ENCODE assay signal across 23 mouse cellular contexts in the genomic region with DNA sequence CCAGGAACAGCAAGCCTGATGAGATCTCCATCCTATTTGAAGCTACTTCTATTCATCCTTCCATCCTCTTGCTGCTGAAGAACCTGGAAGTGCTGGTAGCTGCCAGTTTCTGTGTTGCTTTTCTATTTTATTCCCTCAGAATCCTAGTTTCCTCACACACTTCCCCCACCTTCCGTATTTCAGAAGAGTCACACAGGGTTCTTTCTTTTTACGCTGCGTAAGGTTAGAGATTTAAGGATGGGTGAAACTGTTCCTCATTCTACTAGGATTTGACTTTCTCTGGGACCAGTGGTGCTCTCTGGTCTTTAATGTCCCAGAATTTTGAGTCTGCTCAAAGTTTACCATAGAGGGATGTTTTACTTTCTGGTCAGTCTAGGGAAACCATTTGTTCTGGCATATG. TPM values are rescaled to one million over a fixed set of nuclear protein-coding genes. Genes with fewer than 3 reads are reported as not detected.
DNase-seq lines count a peak whose midpoint lies in the region; ATAC-seq and TF ChIP-seq lines count a peak whose summit lies in the region.
"Had no signal": no experiment of that assay in that cellular context is flagged by ENCODE, and none has a peak within 500 bp of the region (broad histone marks: within the 10 kb centered on the region; RNA-seq: fewer than 3 reads in every experiment).

A gene (minus strand): TSS at position 101 of the 400 bp plus-strand sequence.

- H3K4me2 ChIP-seq in liver, embryonic 12.5 days: no peak within 1 kb of the TSS
- no peak within 1 kb of the TSS for H3K4me2 ChIP-seq in liver, postnatal 0 days (ENCODE audit: low read depth, low read length)
- H3K4me2 ChIP-seq in liver, embryonic 11.5 days: no peak within 1 kb of the TSS

- no peaks in the 10 kb centered on the region for H3K79me2 ChIP-seq in liver, adult 2 months (ENCODE audit: control insufficient read depth, insufficient read depth, low read length)

- H3K27ac ChIP-seq in liver, adult 2 months (replicated peaks; ENCODE audit: insufficient read depth, low read depth, low read length): no peak within 1 kb of the TSS
- no peak within 1 kb of the TSS for H3K27ac ChIP-seq in liver, embryonic 12.5 days
- H3K27ac ChIP-seq in liver, postnatal 0 days (ENCODE audit: low read depth): no peak within 1 kb of the TSS
- no peak within 1 kb of the TSS for H3K27ac ChIP-seq in liver, embryonic 11.5 days (ENCODE audit: low read depth, low read length)

- 89% methylated on average over 3 of the region's 3 CpGs for WGBS in liver, adult 2 months
- 82% methylated on average over 3 of the region's 3 CpGs for WGBS in liver, embryonic 12.5 days (ENCODE audit: insufficient replicate concordance)
- 90% methylated on average over 3 of the region's 3 CpGs for WGBS in liver, postnatal 0 days (ENCODE audit: insufficient replicate concordance)
- 93% methylated on average over 3 of the region's 3 CpGs for WGBS in liver, embryonic 11.5 days

- H3K9ac ChIP-seq in liver, adult 2 months (ENCODE audit: low read depth, low read length): no peak within 1 kb of the TSS
- H3K9ac ChIP-seq in liver, embryonic 12.5 days: no peak within 1 kb of the TSS
- no peak within 1 kb of the TSS for H3K9ac ChIP-seq in liver, postnatal 0 days (replicated peaks)
- H3K9ac ChIP-seq in liver, embryonic 11.5 days (ENCODE audit: low read depth, low read length): no peak within 1 kb of the TSS

- TF ChIP-seq CTCF in liver, adult 2 months (IDR thresholded peaks at IDR 0.05; ENCODE audit: low read depth, low read length): no peak
- TF ChIP-seq CTCF in liver, postnatal 0 days (IDR thresholded peaks at IDR 0.05; ENCODE audit: low read depth): no peak

- no peaks in the 10 kb centered on the region for H3K36me3 ChIP-seq in liver, adult 2 months (ENCODE audit: control insufficient read depth, insufficient read depth, low read length)
- H3K36me3 ChIP-seq in liver, embryonic 12.5 days: no peaks in the 10 kb centered on the region
- H3K36me3 ChIP-seq in liver, postnatal 0 days (replicated peaks; ENCODE audit: insufficient read depth, low read length): no peaks in the 10 kb centered on the region
- no peaks in the 10 kb centered on the region for H3K36me3 ChIP-seq in liver, embryonic 11.5 days (ENCODE audit: control insufficient read depth, insufficient read depth, low read length)
- H3K36me3 ChIP-seq: G1E had no signal

- ATAC-seq in liver, embryonic 12.5 days: no peak
- no peak for ATAC-seq in liver, postnatal 0 days
- no peak for ATAC-seq in liver, embryonic 11.5 days (replicated peaks; ENCODE audit: low FRiP score)
- ATAC-seq: activated CD4-positive, CD25-positive, alpha-beta regulatory T cell, adult 4 months; CD4-positive, CD25-positive, alpha-beta regulatory T cell, adult 4 months; Patski had no signal

- H3K27me3 ChIP-seq in liver, adult 2 months (ENCODE audit: control insufficient read depth, insufficient read depth, low read length): no peaks in the 10 kb centered on the region
- no peaks in the 10 kb centered on the region for H3K27me3 ChIP-seq in liver, embryonic 12.5 days (replicated peaks)
- H3K27me3 ChIP-seq in liver, postnatal 0 days (ENCODE audit: insufficient read depth, low read length): no peaks in the 10 kb centered on the region
- no peaks in the 10 kb centered on the region for H3K27me3 ChIP-seq in liver, embryonic 11.5 days (replicated peaks; ENCODE audit: control insufficient read depth, insufficient read depth, low read length)
- H3K27me3 ChIP-seq: CH12.LX had no signal

- no peak for TF ChIP-seq POLR2A in liver, adult 2 months (IDR thresholded peaks at IDR 0.05; ENCODE audit: extremely low read depth, insufficient read depth, low read length)

- no peaks in the 10 kb centered on the region for H3K9me3 ChIP-seq in liver, embryonic 12.5 days (replicated peaks)
- no peaks in the 10 kb centered on the region for H3K9me3 ChIP-seq in liver, postnatal 0 days (ENCODE audit: low read length)
- H3K9me3 ChIP-seq in liver, embryonic 11.5 days (ENCODE audit: control insufficient read depth, low read length): no peaks in the 10 kb centered on the region
- H3K9me3 ChIP-seq: G1E had no signal

- 0 out of 2 replicates have a peak within 1 kb of the TSS, but pooled peaks have one; percentile 20 for H3K4me3 ChIP-seq in liver, adult 2 months (ENCODE audit: insufficient read depth, low read depth, low read length)
- no peak within 1 kb of the TSS for H3K4me3 ChIP-seq in liver, embryonic 12.5 days
- H3K4me3 ChIP-seq in liver, postnatal 0 days (ENCODE audit: low read depth, low read length): no peak within 1 kb of the TSS
- no peak within 1 kb of the TSS for H3K4me3 ChIP-seq in liver, embryonic 11.5 days (ENCODE audit: low read depth, low read length)

- no peak for TF ChIP-seq EP300 in liver, postnatal 0 days (IDR thresholded peaks at IDR 0.05; ENCODE audit: low read depth)

- peak; percentile 6 for DNase-seq in liver, adult 2 months (ENCODE audit: extremely low read depth, low read depth, low spot score)
- DNase-seq in liver, postnatal 0 days: no peak
- DNase-seq in liver, embryonic 11.5 days (ENCODE audit: low spot score): no peak
- DNase-seq: adrenal gland, adult 2 months; adrenal gland, adult 8-10 months; adrenal gland, postnatal 10 days; adrenal gland, postnatal 14 days; adrenal gland, postnatal 25 days; adrenal gland, postnatal 36 days; B cell, adult 2 months; cerebellum, adult 11 months; cerebellum, adult 11-12 months; cerebellum, adult 18-20 months had no signal

- no peaks in the 10 kb centered on the region for H3K4me1 ChIP-seq in liver, adult 2 months (ENCODE audit: control insufficient read depth, insufficient read depth, low read length)
- no peaks in the 10 kb centered on the region for H3K4me1 ChIP-seq in liver, embryonic 12.5 days
- H3K4me1 ChIP-seq in liver, postnatal 0 days (ENCODE audit: insufficient read depth): no peaks in the 10 kb centered on the region
- H3K4me1 ChIP-seq in liver, embryonic 11.5 days (replicated peaks; ENCODE audit: control insufficient read depth, insufficient read depth, low read length): no peaks in the 10 kb centered on the region

RNA-seq across cellular contexts. Expression of the gene that starts here (rescaled TPM):
- total RNA-seq in liver, adult 2 months (2014; rRNA removed): 43.0 and 55.4 TPM in 2 replicates
- 5.3 and 7.5 TPM in 2 replicates for polyA plus RNA-seq in liver, adult 2 months (2012; rRNA removed)
- not detected in 2 replicates for polyA plus RNA-seq in liver, embryonic 12.5 days (2016; fragmentation: Nextera tagmentation; extraction: Ambion mirVana)
- polyA plus RNA-seq in liver, postnatal 0 days (2015; fragmentation: Nextera tagmentation; extraction: Ambion mirVana): 31.8 and 32.3 TPM in 2 replicates
- polyA plus RNA-seq in liver, embryonic 11.5 days (2014; fragmentation: Nextera tagmentation; extraction: Ambion mirVana): not detected in 2 replicates
- total RNA-seq: adrenal gland, postnatal 25 days; adrenal gland, postnatal 36 days; CH12.LX; ES-E14; MEL had no signal
- polyA plus RNA-seq: activated CD4-positive, CD25-positive, alpha-beta regulatory T cell, adult 4 months; adrenal gland, adult 2 months; brain, embryonic 14.5 days; C2C12; CD4-positive, CD25-positive, alpha-beta regulatory T cell, adult 4 months; G1E; Patski had no signal
